Comparison of ENCODE assay signal across 17 mouse cellular contexts in genomic region chr11:24693926-24694325, GRCm38 (mm10).
DNase-seq lines count a peak whose midpoint lies in the region; ATAC-seq and TF ChIP-seq lines count a peak whose summit lies in the region.
"Had no signal": no experiment of that assay in that cellular context is flagged by ENCODE, and none has a peak within 500 bp of the region (broad histone marks: within the 10 kb centered on the region; RNA-seq: fewer than 3 reads in every experiment).

No protein-coding gene starts in this region.

- TF ChIP-seq POLR2A in cerebellum, adult 2 months (IDR thresholded peaks at IDR 0.05; ENCODE audit: borderline replicate concordance, insufficient read depth, low read length): no peak

- H3K27ac ChIP-seq in cerebellum, adult 2 months (ENCODE audit: insufficient read depth, low read length): no peak overlapping the region
- H3K27ac ChIP-seq: embryonic facial prominence, embryonic 15.5 days; hindbrain, embryonic 12.5 days had no signal

- TF ChIP-seq CTCF in cerebellum, adult 2 months (IDR thresholded peaks at IDR 0.05; ENCODE audit: borderline replicate concordance, insufficient read depth, low read depth, low read length): no peak

- H3K4me1 ChIP-seq in cerebellum, adult 2 months (ENCODE audit: control insufficient read depth, insufficient read depth, low read length): no peaks in the 10 kb centered on the region
- H3K4me1 ChIP-seq: embryonic facial prominence, embryonic 15.5 days; hindbrain, embryonic 12.5 days had no signal

- H3K4me3 ChIP-seq in cerebellum, adult 2 months (replicated peaks; ENCODE audit: insufficient read depth, low read depth, low read length): no peak overlapping the region
- H3K4me3 ChIP-seq: embryonic facial prominence, embryonic 15.5 days; hindbrain, embryonic 12.5 days had no signal

- no peaks in the 10 kb centered on the region for H3K27me3 ChIP-seq in cerebellum, adult 2 months (ENCODE audit: control insufficient read depth, insufficient read depth, low read length)
- H3K27me3 ChIP-seq: embryonic facial prominence, embryonic 15.5 days; hindbrain, embryonic 12.5 days had no signal

- WGBS in cerebellum, adult 2 months: 32% methylated on average over 6 of the region's 6 CpGs

- peak; percentile 49 to 50 for DNase-seq in cerebellum, adult 2 months
- DNase-seq in cerebellum, postnatal 14 days: no peak
- DNase-seq in brain, adult 2 months (ENCODE audit: low read depth, low spot score): peak; percentile 34
- DNase-seq in cerebellum, adult 9-11 months: peak; percentile 11
- no peak for DNase-seq in right cerebral cortex, adult 2 months (ENCODE audit: low spot score in 2 of 2)
- no peak for DNase-seq in urinary bladder, postnatal 4 days (ENCODE audit: low spot score in 2 of 2)
- DNase-seq: adrenal gland, postnatal 25 days; gastrocnemius, postnatal 10 days; kidney, adult 11 months; kidney, postnatal 4 days; lung, postnatal 10 days; thymus, adult 18-20 months; thymus, postnatal 36 days had no signal

- peak; percentile 63 for ATAC-seq in granulocyte monocyte progenitor cell, adult 5-6 weeks (replicated peaks; ENCODE audit: poor library complexity, severe bottlenecking)
- ATAC-seq: CD4-positive, CD25-positive, alpha-beta regulatory T cell, adult 4 months had no signal

Comparison
In these comparisons a context has a peak if more than half of its experiments do, and no peak if none do; other contexts are left out.
1. DNase-seq: peak in cerebellum, adult 2 months (2 of 2), brain, adult 2 months (single experiment) and cerebellum, adult 9-11 months (single experiment); none in cerebellum, postnatal 14 days (0 of 2), right cerebral cortex, adult 2 months (0 of 2) and urinary bladder, postnatal 4 days (0 of 2).